Mouse (Mus musculus) thymus, adult 18-20 months (tissue): Measurements from ENCODE around the gene Rapgef1.

Experiments used
- DNase-seq, 2 experiments: peaks; one replicate each; pipeline ENCODE4 v3.0.0; 2022; ENCODE audit warnings: mixed read lengths in 2 of 2

Rapgef1 gene

DNA sequence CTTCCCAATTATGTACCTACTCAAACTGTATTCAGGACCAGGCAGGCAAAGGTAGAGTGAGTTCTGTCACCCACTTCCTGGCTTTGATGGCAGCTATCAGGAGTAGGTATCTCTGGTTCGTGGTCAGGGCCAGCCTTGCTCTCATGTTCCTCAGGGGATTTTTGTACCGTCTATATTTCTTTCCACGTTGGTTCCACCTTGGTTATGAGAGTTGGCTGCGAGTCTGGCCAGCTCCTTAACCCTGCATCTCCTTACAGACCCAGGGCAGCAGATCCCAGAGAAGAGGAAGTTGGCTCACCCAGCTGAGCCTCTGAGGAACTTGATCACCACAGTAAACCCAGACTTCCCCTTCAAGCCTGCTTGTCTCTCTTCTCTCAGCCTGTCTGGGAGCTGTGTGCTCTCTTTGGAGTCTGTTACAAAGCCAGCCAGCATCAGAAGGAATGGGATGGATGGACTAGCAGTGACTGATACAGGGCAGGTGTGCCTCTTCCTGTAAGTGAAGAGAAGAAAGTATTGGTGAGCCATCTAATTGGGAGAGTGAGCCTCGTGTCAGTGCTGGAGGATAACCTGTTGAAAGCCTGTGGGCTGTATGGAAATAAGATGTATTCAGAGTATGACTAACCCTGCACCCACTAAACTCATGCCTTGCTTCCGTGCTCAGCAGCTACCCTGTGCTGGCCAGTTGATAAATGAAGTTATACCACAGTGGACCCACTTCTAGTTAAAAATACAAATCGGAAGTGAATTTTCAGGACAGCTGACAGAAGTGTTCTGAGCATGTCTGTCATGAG, 53.4 kb downstream of the Rapgef1 start:
- DNase-seq = peak in 1 of 2 experiments; percentile 58

DNA sequence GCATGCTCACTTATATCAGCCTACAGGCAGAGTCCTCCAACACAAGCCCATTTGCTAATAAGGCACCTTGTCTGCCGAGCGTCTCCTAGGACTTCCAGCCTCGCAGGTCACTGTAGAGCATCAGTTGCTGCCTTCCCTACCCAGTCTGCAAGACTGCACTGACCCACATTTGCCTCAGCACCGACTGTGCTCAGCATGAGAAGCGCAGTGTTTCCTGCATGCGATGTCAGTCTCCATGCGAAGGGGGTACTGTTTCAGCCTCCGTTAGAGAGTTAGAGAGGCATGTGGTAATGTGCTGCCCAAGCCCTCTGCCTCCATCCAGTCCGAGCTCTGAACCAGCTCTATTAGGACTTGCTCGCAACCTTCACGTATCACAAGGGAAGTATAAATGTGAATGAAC, 54.6 kb downstream of the Rapgef1 start:
- no peak for DNase-seq

DNA sequence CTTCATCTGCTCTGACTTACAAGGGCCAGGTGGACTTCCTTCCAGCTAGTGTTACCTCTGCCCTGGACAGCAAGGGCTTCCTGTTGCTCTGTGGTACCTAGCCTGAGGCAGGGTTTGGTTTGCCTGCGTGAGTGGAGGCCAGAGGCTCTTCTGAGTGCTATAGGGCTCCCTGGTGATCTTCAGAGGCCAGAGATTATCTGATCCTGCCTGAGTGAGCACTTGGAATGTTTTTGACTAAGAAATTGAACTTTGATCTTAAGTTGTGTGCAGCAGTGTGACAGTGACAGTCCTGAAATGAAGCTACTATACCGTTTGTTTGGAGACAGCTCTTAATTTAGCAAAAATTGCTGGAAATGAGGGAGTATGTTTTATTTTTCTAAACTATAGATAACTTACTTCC, 55.0 kb downstream of the Rapgef1 start:
- no peak for DNase-seq

DNA sequence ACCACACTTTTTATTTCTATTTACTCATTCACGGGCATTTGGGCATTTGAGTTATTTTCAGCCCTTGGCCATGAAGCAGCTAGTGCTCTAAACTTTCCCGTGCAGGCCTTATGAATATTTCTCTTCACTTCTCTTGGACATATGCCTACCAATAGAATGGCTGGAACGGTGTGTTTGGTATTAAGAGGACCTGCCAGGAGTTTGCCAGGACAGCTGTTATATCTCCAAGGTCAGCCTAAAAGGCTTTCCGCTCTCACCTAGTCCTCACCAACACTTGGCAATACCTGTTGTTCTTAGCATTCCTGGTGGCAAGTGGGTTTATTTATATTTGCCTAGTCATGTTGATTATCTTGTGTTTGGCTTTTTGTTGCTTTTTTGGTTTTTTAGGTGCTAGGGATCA, 56.3 kb downstream of the Rapgef1 start:
- no peak for DNase-seq

DNA sequence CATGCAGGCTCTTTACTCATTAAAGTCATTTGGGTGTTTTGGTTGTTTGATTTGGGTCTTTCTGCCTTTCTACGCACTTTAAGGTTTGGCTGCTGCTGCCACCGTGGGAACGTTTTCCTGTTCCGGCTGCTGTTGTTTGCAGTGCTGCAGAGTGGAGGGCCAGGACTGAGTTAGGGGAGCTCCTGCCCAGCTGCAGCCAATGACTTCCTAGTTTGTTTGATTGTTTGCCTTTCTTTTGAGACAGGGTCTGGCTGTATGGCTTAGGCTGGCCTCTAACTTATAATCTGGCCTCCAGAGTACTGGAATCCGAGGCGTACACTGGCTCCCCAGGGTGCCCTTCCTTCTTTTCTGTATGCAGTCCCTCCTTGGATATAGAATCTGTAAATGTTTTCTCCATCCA, 57.0 kb downstream of the Rapgef1 start:
- DNase-seq = no peak

DNA sequence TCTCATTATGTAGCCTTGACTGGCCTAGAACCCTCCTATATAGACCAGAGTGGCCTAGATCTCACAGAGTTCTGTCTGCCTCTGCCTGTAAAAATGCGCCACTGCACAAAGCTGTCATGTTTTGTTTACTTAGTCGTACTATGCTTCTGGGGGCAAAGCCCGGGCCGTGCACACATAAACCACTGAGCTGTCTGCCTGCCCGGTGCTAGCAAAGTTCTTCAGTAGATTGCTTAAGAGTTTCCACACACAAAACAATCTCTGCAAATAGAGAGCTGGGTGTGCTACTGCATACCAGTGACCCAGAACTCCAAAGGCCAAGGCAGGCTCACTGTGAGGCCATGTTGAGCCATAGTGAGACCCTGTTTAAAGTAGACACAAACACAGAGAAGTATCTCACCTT, 58.3 kb downstream of the Rapgef1 start:
- DNase-seq = no peak

DNA sequence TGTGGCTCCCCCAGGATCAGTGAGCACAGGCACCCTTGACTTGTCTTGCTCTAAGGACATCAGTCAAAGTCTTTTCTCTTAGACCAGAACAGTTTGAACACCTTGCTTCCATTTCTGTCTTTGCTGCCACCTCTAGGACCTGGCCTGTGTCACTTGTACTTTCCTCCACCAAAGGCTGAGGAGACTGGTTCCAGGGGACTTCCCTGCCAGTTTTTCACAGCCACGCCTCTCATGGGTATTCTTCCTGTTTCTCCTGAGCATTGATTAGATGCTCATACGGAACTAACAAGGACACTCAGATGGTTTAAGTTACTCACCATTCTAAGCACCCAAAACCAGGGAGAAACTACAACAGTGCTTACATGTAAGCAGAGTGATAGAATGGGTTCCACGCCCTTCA, 59.0 kb downstream of the Rapgef1 start:
- no peak for DNase-seq

DNA sequence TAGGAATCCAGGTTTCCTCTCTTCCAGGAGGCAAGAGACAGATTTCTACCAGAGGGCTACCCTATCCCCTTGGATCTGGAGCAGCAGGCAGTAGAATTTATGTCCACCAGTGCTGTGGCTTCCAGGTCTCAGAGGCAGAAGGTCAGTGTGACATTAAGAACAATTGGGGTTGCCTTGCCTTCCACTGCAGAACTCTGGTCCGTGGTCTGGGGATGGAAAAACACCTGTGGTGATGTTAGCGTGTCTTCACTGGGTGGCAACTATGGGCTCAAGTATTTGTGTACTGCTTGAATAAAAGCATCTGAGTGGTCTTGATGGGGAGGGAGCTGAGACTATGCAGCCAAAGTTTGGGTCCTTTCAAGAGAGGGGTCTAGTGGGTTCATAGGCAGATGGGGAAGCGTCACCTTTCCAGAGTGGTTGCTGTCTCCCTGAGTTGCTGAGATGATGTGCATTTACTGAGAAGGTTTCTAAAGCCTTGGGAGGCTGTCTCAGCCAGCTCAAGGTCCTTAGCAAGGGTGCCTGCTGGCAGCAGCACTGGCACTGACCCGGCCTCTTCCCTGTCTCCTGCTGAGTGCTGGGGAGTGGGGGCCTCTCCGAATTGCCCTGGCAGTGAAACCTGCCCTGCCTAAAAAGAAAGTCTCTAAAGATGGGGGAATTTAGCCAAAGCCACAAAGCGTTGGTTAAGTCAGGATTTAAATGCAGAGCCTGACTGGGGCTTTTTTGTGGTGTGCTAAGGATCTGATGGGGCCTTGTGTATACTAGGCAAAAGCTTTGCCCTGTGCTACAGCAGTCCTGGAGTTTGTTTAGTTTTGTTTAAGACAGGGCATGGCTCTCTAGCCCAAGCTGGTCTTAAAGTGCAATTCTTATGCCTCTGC, 60.4 kb downstream of the Rapgef1 start:
- no peak for DNase-seq

DNA sequence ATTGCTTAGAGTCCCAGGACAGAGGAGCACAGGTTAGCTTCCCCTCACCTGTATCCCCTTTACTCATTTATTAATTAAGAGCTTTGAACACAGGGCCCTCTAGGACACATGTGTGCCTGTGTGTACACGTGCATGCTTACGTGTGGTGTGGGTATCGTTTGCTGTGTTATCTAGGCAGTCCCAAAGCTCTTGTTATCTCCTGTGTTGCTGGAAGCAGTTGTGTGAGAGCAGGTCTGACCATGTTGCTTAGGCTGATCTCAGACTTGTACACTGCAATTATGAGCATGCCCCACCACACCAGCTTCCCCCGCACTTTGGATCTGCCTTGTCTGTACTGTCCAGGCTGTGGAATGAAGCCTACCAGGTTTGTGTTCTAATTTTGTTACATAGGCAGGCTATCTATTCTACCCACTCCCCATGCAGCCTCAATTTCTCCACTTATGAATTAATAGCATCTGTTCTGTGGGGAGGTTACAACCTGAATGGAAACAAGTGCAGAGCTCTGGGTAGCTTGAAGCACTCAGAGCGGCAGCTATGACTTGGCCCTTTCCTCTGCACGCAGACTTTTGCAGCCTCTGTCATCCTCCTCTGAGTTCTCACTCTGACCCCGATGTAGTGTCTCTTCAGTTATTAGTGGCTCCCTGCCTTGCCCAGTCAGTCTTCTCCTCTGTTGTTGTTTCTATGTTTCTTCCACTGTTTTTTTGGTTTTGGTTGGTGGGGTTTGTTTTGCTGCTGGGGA, 63.9 kb downstream of the Rapgef1 start:
- DNase-seq = no peak

DNA sequence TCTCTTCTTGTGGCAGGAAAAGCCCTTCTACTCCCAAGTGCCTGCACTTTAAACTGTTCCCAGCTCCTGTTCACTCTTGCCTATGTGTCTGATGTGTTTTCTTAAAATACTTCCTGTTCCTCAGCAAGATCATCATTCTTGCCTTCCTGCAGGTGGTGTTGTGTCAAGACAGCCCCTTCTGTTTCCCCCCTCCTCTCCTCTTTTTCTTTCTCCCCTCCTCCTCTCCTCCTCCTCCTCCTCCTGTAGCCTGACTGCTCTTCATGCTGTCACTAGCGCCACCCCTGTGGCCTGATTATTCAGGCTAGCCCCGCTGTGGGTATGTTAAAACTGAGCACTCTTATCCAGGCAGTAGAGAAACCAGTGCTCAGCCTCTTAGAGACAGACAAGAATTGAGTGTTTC, 65.0 kb downstream of the Rapgef1 start:
- DNase-seq = peak in 1 of 2 experiments; percentile 65

DNA sequence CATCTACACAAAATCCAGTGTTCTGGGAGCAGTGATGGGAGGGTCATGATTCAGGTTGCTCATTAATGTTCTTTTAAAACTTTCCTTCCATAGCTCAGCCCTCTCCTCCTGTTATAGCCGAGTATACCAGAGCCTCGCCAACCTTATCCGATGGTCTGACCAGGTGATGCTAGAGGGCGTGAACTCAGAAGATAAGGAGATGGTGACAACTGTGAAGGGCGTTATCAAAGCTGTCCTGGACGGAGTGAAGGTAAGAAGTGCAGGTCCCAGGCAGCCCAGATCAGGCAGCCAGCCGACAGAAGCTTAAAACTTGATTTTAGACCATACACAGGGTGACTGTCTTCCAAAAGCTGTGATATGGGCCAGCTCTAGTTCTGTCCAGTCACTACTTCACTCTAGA, 69.5 kb downstream of the Rapgef1 start:
- no peak for DNase-seq

DNA sequence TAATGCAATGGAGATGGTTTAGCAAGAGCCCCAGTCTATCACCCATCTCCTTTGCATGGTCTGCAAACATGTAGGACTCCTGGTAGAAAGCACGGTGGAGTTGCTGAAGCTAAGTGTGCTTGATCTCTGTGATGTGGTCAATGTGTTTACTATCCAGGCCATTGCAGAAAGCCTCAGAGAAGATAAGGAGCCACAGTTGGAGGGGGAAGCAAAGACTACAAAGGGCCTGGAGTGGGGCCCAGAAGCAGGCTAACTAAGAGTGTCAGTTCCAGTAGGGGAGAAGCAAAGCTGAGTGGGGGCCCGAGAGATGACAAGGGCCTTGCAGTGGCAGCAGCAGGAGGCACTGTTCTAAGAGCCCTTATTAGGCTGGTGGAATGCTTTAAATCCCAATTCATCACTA, 70.0 kb downstream of the Rapgef1 start:
- DNase-seq = no peak

DNA sequence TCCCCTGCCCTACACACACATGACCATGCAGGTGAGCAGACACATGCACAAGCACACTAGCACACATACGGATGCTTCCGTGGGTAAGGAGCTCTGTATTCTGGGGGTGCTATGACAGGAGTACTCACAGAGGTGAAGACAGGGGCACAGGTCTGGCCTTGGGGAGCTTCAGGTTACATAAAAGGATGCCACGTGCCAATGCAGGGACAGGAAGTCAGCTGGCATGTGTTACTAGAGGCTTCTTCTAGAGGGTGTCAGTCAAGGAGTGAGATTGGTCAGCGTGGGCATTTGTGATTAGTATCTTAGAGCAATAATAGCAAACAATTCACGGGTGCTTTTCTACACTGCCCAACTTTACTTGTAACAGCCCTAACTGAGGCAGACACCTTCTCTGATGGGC, 71.5 kb downstream of the Rapgef1 start:
- no peak for DNase-seq

DNA sequence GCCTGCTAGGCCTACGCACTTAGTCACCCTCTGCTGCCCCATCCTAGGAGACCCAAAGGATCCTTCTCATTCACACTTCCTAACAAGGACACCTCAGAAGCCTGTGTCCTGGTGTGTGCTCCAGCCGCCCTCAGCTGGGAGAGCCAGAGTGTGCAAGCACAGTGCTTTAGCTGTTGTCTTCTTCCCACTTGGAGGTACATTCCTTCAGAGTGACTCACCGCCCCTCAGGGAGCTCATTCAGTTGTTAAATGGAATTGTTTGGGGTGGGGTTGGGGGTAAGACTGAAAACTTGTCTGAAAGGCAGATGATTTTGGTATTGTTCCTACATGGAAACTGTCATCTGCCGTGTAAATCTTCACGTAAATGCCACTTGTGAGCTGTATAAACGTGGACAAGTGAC, 72.0 kb downstream of the Rapgef1 start:
- DNase-seq = no peak

DNA sequence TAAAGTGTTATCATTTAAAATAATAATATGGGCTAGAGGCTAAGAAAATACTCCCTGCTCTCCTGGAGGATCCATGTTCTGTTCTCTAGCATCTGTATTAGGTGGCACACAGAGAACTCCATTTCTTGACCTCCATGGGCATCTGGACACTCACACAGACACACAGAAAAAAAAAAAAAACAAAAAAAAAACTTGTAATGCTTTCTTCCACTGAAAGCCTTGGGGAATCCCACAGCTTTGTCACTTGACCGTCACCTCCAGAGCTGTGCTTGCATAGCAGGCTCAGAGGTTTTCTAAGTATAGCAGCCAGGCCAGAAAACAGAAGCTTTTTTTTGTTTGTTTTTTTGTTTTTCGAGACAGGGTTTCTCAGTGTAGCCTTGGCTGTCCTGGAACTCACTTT, 72.7 kb downstream of the Rapgef1 start:
- no peak for DNase-seq

DNA sequence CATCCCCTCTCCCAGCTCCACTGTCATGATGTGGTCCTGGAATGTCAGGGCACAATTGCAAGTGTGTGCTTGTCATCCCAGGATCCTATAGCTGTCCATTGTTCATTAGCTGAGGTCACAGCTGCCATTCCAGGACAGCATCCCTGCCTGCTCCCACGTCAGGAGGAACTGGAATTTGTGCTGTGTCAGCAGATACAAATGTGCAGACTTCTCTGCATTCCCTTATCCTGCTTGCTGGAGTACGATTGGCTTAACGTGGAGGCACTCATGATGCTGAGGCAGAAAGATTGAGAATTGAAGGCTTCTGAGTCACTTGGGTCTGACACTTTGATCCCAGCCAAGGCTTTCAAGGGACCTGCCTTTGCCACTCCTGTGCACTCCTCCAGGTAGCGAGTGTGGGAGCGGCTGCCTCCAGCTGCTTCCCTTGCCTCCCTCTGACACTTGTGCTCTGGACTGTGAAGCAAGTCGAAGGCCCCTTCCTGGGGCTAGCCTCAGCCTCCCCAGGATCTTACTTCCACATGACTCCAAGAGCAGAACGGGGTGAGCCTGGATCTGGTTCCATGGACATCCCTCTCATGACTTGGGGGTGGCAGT, 76.8 kb downstream of the Rapgef1 start:
- DNase-seq = no peak

DNA sequence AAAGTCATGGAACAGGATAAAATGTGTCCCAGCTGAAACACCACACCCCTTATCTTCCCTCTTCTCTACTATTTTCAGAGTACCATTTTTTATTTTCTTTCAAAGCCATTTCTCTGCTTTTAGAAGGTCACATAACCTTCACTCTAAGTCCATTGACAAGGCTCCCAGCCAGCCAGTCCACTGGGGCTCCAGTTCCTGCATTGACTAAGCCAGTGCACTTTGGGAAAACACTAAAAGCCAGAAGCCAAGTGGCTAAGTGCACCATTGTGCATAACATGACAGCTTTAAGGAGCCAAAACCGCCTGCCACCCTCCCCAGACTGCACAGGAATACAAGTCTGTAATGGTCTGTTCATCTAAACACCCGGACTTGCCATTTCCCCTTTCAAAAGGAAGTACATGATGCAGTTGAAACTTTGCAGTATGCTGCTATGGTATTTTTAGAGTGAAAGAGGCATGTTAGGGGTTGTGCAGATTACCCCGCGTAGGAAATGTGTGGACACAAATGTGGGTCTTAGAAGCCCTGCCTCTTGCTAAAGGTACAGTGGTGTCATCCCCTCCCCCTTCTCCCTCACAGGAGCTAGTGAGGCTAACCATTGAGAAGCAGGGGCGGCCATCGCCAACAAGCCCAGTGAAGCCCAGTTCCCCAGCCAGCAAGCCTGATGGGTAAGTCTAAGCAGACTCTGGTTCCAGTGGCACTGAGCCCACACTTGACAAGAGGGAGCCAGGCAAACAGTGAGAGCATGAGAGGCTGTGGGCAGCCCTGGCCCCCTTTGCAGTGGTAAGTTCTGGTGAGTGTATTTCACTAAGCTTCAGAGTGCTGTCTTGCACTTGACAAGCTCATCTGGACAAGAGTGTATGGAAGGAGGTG, 79.1 kb downstream of the Rapgef1 start:
- no peak for DNase-seq

DNA sequence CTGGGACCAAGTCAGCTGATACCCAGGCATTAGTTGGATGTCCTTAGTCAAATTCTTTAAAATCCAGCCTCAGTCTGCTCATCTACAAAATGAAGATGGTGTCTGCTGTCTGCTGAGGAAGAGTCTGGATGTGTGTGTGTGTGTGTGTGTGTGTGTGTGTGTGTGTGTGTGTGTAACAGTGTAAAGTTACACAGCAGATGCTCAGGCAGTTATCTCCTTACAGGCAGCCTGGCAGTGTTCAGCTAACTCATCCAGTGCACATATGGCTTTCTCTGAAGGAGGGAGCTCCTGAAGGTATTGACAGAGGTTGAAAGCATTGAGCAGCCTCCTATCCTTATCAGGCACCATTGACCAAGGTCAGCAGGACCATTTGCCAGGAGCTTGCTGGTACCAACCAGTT, 81.4 kb downstream of the Rapgef1 start:
- no peak for DNase-seq

DNA sequence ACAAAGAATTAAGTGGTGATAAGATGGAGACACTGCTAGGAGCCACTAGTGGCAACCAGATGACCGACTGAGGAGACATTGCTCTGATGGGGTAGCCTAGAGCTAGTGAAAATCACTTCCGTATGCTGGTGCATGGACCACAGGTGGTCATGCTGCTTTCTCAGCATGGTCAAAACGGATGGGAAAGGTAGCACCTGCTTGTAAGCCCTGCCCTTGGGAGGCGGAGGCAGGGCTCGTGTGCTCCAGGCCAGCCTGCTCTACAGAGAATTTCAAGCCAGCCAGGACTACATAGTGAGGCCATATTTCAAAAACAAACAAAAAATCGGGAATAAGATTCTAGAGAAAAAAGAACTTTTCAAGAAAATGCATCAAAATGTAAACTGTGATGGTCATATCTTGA, 81.9 kb downstream of the Rapgef1 start:
- DNase-seq = no peak

DNA sequence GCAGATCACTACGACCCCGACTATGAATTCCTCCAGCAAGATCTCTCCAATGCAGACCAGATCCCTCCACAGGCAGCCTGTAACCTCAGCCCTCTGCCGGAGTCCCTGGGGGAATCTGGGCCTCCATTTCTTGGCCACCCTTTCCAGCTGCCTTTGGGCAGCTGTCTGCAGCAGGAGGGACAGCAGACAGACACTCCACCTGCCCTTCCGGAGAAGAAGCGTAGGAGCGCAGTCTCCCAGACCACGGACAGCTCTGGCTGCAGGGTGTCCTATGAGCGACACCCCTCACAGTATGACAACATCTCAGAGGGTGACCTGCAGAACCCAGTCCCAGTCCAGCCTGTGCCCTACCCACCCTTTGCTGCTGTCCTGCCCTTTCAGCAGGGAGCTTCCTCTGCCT, 82.7 kb downstream of the Rapgef1 start:
- no peak for DNase-seq

DNA sequence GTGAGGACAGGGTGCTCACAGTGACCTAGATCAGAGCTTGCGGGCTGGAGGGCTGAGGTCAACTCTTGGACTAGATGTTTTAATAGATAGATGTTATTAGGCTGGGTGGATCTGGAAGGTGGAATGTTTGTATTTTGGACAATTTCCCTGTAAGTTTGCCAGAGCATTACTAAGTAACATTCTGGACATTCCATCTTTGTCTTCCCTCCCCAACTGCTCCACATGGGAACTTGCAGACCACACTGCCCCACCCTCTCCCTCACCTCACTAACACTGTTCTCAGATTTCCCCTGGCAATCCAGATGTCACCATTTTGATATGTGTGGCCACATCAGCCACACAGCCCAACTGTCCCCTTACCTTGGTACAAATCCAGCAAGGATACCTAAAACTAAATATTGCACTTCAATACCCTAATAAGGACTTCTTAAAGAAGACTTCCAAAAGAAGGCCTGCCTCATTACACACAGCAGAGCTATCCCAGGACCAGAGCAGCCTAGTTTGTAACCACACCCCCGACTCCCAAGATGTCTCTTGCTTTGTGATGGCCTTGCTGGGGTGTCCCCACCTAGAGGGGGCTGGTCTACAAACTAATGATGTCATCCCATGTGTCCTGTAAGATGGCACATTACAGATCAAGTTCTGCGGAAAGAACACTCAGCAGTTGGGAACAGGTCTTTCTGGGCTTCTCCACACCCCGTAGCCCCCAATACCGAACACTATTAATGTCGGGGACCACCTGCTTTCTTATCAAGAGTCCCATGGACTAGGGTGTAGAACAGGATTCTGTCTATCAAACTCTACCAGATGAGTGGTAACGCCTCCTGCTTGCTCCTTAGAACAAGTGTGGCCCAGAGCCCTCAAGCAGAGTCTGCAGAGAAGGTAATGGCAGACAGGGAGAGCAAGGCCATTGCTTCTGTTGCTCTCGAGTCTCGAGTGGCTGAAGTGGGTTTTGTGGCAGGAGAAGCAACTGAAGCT, 83.9 kb downstream of the Rapgef1 start:
- DNase-seq = no peak
